ENCODE assay signal across 1 mouse cellular context in the genomic region with DNA sequence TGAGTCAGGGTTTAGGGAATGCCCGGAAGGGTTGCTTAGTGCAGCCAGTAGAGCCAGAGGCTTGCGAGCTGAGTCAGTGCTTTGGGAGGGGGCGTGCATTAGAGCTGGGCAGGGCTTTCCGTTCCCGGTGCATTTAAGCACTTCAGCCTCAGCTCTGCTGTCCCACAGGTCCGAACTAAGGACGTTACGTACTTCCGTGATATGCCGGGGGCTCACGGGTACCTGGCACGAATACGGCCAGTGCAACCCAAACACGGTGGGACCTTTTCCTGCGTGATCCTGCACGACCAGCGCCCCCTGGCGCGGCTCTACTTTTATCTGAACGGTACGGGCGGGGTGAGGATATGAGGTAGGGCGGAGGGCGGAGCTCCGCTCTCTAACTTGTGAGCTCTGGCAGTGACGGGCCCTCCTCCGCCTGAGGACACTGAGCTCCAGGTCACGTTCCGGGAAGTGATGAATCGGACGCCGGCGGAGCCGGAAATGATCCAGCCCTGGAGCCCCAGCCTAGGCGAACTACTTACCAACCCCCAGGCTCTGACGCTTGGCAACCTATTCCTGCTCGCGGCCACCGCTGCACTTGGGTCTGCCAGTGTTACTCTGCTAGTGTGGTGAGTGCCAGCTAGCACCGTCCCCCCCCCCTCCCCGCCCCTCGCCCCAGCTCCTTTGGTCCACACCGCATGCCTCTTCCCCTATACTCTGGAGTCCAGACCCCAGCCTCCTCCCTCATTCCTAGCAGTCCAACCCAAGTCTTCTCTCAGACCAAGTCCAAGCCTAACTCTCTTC.
TF ChIP-seq lines count a peak whose summit lies in the region.

No protein-coding gene starts in this region.

TF ChIP-seq in CH12.LX, 34 proteins besides CTCF, POLR2A, EP300 and RAD21:
- TF ChIP-seq TCF12 (IDR thresholded peaks at IDR 0.05; ENCODE audit: low read depth, low read length) (peak; percentile 57), ZNF384 (IDR thresholded peaks at IDR 0.05; ENCODE audit: low read depth, low read length) (no peak), BHLHE40 (IDR thresholded peaks at IDR 0.05; ENCODE audit: low read depth, low read length) (peak; percentile 97), IRF4 (IDR thresholded peaks at IDR 0.05; ENCODE audit: low read depth, low read length) (peak; percentile 30; the same call in 1 of the 2 replicates), TBP (conservative IDR thresholded peaks at IDR 0.05; ENCODE audit: low read depth, low read length) (peak; percentile 77; the same call in 1 of the 2 replicates), PAX5 (IDR thresholded peaks at IDR 0.05; ENCODE audit: low read length) (no peak), ELF1 (IDR thresholded peaks at IDR 0.05; ENCODE audit: low read depth, low read length) (peak; percentile 79), SMC3 (IDR thresholded peaks at IDR 0.05; ENCODE audit: low read depth, low read length) (peak; percentile 56), ETS1 (conservative IDR thresholded peaks at IDR 0.05; ENCODE audit: low read depth, low read length) (peak; percentile 27; the same call in 1 of the 2 replicates), CHD2 (IDR thresholded peaks at IDR 0.05; ENCODE audit: low read length) (no peak), MXI1 (IDR thresholded peaks at IDR 0.05; ENCODE audit: low read depth, low read length) (peak; percentile 39; the same call in 1 of the 2 replicates), UBTF (IDR thresholded peaks at IDR 0.05; ENCODE audit: low read depth, low read length) (no peak), SIN3A (IDR thresholded peaks at IDR 0.05; ENCODE audit: low read length) (peak; percentile 43; the same call in 1 of the 2 replicates), HCFC1 (IDR thresholded peaks at IDR 0.05; ENCODE audit: low read depth, low read length) (no peak; the same call in 1 of the 2 replicates), MAZ (IDR thresholded peaks at IDR 0.05; ENCODE audit: low read depth, low read length) (peak; percentile 91), MAX (IDR thresholded peaks at IDR 0.05; ENCODE audit: low read length) (no peak), NELFE (IDR thresholded peaks at IDR 0.05; ENCODE audit: low read depth, low read length) (peak; percentile 75), USF1 (IDR thresholded peaks at IDR 0.05; ENCODE audit: low read depth, low read length) (peak; percentile 52)
